Mouse (Mus musculus) liver, embryonic 14.5 days (tissue): ENCODE results near the gene Trim59.

Experiments
- CTCF ChIP-seq: IDR thresholded peaks from 2 replicates; pipeline ENCODE4 v1.5.1; 2016; ENCODE audit warnings: antibody characterized with exemption, low read depth, control low read depth
- EP300 ChIP-seq: IDR thresholded peaks from 2 replicates; pipeline ENCODE4 v1.6.1; 2016; ENCODE audit warnings: antibody characterized with exemption, low read depth

DNA sequence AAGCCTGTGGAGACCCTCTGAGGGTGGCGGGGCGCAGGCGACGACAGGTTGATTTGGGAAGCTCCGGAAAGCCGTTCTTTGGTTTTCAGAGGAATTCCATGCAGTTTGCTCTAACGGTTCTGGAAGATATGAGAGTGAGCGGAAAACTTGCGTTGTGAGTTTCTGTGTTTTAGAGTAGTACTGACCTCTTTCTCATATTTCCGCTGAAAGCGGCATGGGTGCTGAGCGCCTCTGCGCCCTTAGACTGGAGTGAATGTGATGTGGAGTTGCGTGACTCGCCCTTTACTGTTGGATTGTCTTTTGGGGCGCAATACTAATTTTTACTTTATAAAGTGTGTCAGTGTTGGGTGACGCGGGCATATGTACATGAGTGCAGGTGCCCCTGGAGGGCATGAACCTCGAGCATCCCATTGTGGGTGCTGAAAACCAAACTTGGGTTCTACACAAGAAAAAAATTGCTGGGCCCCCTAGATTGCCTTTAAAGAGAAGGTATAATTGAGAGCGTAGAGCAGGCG lies 38.3 kb downstream of the Trim59 start:
- TF ChIP-seq CTCF (no peak), EP300 (no peak)
